Mouse (Mus musculus) intestine, postnatal 0 days (tissue): ENCODE data around the gene Gstp1. TPM values are rescaled to one million over a fixed set of nuclear protein-coding genes. Genes with fewer than 3 reads are reported as not detected.
A peak's percentile ranks its signal among the peaks of the same experiment; 100 is the strongest.

ENCODE experiments used
- ATAC-seq: fragments of 200-750 bp; cut with Nextera tagmentation; 2 replicates; pipeline ENCODE4 v1.8.0; 2017; ENCODE audit warnings: mild to moderate bottlenecking, moderate TSS enrichment, moderate library complexity
- H3K27ac ChIP-seq: fragments of 300-500 bp; sonication (generic); 2 replicates; pipeline ENCODE4 v1.5.1; 2014; ENCODE audit warnings: mild to moderate bottlenecking, low read depth, low read length, moderate library complexity
- H3K27me3 ChIP-seq: fragments of 300-500 bp; sonication (generic); replicated peaks from 2 replicates; pipeline ENCODE4 v1.6.1; 2014; ENCODE audit warnings: low read length, mixed read lengths; ENCODE audit not compliant: control insufficient read depth, insufficient read depth
- H3K36me3 ChIP-seq: fragments of 300-500 bp; sonication (generic); 2 replicates; pipeline ENCODE4 v1.6.1; 2014; ENCODE audit warnings: mild to moderate bottlenecking, moderate library complexity; ENCODE audit not compliant: control insufficient read depth, insufficient read depth
- H3K4me1 ChIP-seq: fragments of 300-500 bp; sonication (generic); replicated peaks from 2 replicates; pipeline ENCODE4 v1.6.1; 2014; ENCODE audit warnings: antibody characterized with exemption, low read length, mixed read lengths; ENCODE audit not compliant: control insufficient read depth, insufficient read depth
- H3K4me2 ChIP-seq: fragments of 300-500 bp; sonication (generic); replicated peaks from 2 replicates; pipeline ENCODE4 v1.6.1; 2014; ENCODE audit warnings: low read depth, mild to moderate bottlenecking, moderate library complexity
- H3K4me3 ChIP-seq: fragments of 300-500 bp; sonication (generic); 2 replicates; pipeline ENCODE4 v1.5.1; 2014; ENCODE audit warnings: low read depth, low read length
- H3K9ac ChIP-seq: fragments of 300-500 bp; sonication (generic); 2 replicates; pipeline ENCODE4 v1.6.1; 2014; ENCODE audit warnings: mild to moderate bottlenecking, low read depth, low read length
- H3K9me3 ChIP-seq: fragments of 300-500 bp; sonication (generic); 2 replicates; pipeline ENCODE4 v1.6.1; 2016; ENCODE audit warnings: mixed run types; ENCODE audit not compliant: control insufficient read depth
- CTCF ChIP-seq: sonication (generic); IDR thresholded peaks from 2 replicates; pipeline ENCODE4 v1.5.1; 2016; ENCODE audit warnings: low read depth, mild to moderate bottlenecking, control low read depth, antibody characterized with exemption, moderate library complexity
- WGBS: fragments of 180-500 bp; shearing (Covaris S2); extraction: QIAGEN DNeasy Blood & Tissue Kit; methylation state at CpG from one replicate; pipeline ENCODE4 v1.1.7; 2014; 5-methylcytosine and 5-hydroxymethylcytosine counted together
- polyA plus RNA-seq: library from polyadenylated mRNA; unstranded; fragments of >200 nt; fragmentation: Nextera tagmentation; extraction: Ambion mirVana; gene quantifications from 2 replicates; pipeline ENCODE4 v1.2.1, GENCODE M21; 2015

Gene Gstp1
- polyA plus RNA-seq, 1 experiment from 2014 or later, result 746 TPM

DNA sequence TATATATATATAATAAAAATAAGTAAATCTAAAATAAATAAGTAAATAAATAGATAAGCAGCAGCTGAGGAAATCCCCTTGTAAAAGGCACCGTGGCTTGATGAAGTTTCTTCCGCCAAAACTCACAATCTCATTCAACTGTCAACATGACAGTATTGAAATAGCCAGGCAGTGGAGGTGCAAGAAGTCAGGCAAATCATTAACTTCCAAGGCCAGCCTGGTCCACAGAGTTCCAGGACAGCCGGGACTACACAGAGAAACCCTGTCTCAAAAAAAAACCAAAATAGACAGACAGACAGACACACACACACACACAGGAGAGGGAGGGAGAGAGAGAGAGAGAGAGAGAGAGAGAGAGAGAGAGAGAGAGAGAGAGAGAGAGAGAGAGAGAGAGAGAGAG lies 4.5 kb downstream of the Gstp1 start:
- H3K27ac ChIP-seq, result peak overlapping the region; percentile 57; the same call in 1 of the 2 replicates
- H3K36me3 ChIP-seq, result no peaks in the 10 kb centered on the region
- 28% methylated on average over 3 of the region's 3 CpGs for whole genome bisulfite sequencing
- H3K4me1 ChIP-seq, result 0 out of 2 replicates have a peak, but pooled peaks cover 3% of the 10 kb centered on the region
- no peak overlapping the region for H3K4me3 ChIP-seq
- H3K27me3 ChIP-seq, result no peaks in the 10 kb centered on the region
- TF ChIP-seq CTCF, result no peak
- ATAC-seq, result peak; percentile 35; the same call in 1 of the 2 replicates
- H3K9ac ChIP-seq, result no peak overlapping the region
- H3K9me3 ChIP-seq, result no peaks in the 10 kb centered on the region
- H3K4me2 ChIP-seq, result no peak overlapping the region; the same call in 1 of the 2 replicates

DNA sequence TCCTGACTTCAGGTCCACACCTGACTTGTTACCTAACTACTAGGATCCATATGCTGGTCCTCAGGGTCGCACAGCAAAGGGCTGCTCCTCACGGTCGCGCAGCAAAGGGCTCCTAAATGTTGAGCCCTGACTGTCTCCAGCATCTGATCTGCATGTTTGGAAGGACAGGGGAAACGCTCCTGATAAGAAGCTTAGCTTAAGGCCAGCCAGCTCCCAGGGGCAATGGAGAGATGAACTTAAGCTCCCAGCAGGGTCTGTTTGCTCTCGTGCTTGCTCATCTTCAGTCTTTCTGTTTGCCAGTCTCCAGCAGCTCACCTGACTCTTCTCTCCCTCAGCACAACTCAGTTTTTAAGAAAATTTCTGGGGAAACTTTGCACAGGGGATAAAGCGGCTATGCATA lies 5.1 kb downstream of the Gstp1 start:
- H3K27ac ChIP-seq, result peak overlapping the region; percentile 50; the same call in 1 of the 2 replicates
- 64% methylated on average over 7 of the region's 7 CpGs for WGBS

DNA sequence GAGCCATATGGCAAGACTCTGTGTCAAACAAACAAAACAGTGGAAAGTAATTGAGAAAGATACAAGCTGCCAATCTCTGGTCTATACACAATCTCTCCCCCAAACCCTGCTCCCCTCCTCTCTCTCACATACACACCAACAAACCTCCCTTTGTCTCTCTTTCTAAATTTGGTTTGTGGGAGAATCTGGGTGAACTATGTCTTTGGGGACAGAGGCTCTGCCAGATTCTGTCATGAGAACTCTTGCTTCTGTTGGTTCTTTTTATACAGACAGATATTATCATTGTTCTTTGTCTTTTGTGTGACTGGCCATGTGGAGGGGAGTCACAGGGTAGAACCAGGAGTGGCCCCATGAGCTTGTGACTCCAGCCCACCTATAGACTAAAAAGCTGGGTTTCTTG lies 10.2 kb downstream of the Gstp1 start:
- H3K9me3 ChIP-seq, result 0 out of 2 replicates have a peak, but pooled peaks cover 4% of the 10 kb centered on the region
- H3K4me3 ChIP-seq, result no peak overlapping the region
- H3K9ac ChIP-seq, result no peak overlapping the region
- H3K36me3 ChIP-seq, result no peaks in the 10 kb centered on the region
- no peak overlapping the region for H3K27ac ChIP-seq
- TF ChIP-seq CTCF, result no peak
- H3K27me3 ChIP-seq, result no peaks in the 10 kb centered on the region
- no peak for ATAC-seq
- H3K4me2 ChIP-seq, result no peak overlapping the region
- H3K4me1 ChIP-seq, result no peaks in the 10 kb centered on the region

More for the DNA sequence above, 5.1 kb downstream of the Gstp1 start:
- Histone ChIP-seq H3K27me3 (no peaks in the 10 kb centered on the region), H3K9me3 (no peaks in the 10 kb centered on the region), H3K36me3 (no peaks in the 10 kb centered on the region), H3K4me2 (no peak overlapping the region), H3K4me3 (no peak overlapping the region), H3K9ac (no peak overlapping the region), H3K4me1 (0 out of 2 replicates have a peak, but pooled peaks cover 3% of the 10 kb centered on the region)
- no peak for TF ChIP-seq CTCF
- ATAC-seq, result no peak

DNA sequence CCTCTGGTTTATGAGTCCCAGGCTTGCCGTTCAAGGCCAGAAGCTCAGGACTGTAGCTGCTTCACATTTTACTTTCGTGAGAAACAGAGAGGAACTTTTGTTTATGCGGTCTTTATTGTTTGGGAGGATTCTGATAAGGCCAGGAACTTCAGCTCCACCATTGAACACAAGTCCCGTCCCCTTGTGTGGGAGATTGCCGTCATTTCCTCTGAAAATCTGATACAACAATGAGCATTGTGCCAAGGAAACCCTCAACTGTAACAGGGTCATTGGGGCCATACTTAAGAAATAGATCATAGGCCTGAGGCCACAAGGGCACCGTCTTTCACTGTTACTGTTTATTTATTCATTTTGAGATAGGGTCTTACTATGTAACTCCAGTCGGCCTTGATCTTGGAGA lies 14.6 kb downstream of the Gstp1 start:
- Histone ChIP-seq H3K9me3 (0 out of 2 replicates have a peak, but pooled peaks cover 4% of the 10 kb centered on the region), H3K4me2 (no peak overlapping the region), H3K4me1 (no peaks in the 10 kb centered on the region), H3K9ac (no peak overlapping the region), H3K4me3 (no peak overlapping the region), H3K27ac (no peak overlapping the region), H3K36me3 (no peaks in the 10 kb centered on the region), H3K27me3 (no peaks in the 10 kb centered on the region)
- no peak for ATAC-seq
- WGBS, result 46% methylated on average over 7 of the region's 7 CpGs
- no peak for TF ChIP-seq CTCF

DNA sequence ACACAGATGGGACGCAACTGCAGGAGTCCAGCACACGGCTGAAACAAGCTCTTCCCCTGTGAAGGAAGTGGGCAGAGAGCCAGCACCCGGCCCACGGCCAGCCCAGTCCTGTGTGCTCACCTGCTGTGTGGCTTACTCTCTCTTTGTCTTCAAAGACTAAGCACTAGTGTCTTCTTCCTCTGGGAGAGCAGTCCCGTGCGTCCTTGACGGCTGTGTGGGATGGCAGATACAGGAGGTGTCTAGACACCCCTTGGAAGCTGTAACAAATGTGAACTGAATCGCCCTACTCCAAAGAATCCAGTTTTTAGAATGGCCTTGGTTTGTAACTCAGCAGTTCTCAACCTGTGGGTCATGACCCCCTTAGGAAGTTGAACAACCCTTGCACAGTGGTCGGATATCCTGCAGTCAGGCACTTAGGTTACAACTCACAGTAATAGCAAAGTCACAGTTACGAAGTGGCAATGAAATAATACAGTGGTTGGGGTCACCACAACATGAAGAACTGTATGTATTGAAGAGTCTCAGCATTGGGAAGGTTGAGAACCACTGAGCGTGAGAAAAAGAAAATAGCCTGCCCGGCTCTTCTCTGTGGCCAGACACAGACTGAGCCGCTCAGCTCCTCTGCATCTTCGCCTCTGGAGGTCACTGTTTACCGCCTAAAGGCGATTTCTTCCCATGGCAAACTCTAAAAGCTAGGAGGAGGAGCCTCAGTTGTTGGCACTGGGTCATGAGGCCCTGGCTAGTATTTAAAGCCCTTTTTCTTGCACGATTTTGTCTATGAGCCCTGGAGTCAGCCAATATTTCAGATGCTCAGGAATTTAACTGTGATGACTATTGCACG lies 18.8 kb downstream of the Gstp1 start:
- ATAC-seq, result peak; percentile 82
- Histone ChIP-seq H3K27ac (no peak overlapping the region), H3K4me3 (no peak overlapping the region), H3K9ac (no peak overlapping the region), H3K9me3 (no peaks in the 10 kb centered on the region), H3K27me3 (no peaks in the 10 kb centered on the region), H3K4me1 (no peaks in the 10 kb centered on the region), H3K4me2 (no peak overlapping the region), H3K36me3 (no peaks in the 10 kb centered on the region)
- peak; percentile 90 for TF ChIP-seq CTCF
- WGBS, result 27% methylated on average over 18 of the region's 18 CpGs

DNA sequence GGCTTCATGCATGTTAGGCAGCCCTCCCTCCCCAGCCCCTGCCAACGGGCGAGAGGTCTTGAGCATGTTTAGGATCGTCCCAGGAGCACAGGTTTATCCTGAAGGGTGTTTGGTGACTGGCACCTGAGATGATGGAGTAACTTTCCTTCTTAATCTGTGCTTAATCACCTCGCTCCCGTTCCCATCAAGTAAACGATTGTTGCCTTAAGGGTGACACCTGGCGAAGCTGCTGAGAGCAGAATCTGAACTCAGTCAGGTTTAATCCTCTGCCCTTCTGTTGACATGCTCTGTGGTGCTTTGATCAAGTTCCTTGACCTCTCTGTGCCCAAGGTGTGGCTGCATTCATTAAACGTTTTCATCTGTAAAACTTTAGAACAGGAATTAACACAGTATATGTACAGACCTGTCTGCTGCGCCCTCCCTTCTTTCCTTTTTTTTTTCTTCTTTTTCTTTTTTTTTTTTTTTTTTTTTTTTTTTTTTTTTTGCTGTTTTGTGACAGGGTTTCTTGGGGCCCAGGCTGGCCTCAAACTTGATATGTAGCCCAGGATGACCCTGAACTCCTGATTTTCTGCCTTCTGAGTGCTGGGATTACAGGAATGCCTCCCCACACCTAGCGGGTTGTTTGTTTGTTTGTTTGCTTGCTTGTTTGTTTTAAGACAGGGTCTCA lies 19.7 kb downstream of the Gstp1 start:
- Histone ChIP-seq H3K4me3 (no peak overlapping the region), H3K27ac (no peak overlapping the region), H3K4me1 (no peaks in the 10 kb centered on the region), H3K27me3 (no peaks in the 10 kb centered on the region), H3K9me3 (no peaks in the 10 kb centered on the region), H3K4me2 (no peak overlapping the region), H3K36me3 (no peaks in the 10 kb centered on the region), H3K9ac (no peak overlapping the region)
- ATAC-seq, result no peak
- 62% methylated on average over 10 of the region's 10 CpGs for WGBS
- TF ChIP-seq CTCF, result no peak
